Mouse (Mus musculus) liver, adult 2 months (tissue): ENCODE data around the gene Insig2.

ENCODE experiments used
- CTCF ChIP-seq: fragments of 200-500 bp; IDR thresholded peaks from 2 replicates; pipeline ENCODE4 v1.5.1; 2011; ENCODE audit warnings: low read depth, low read length, control low read depth
- POLR2A ChIP-seq: fragments of 200-500 bp; IDR thresholded peaks from 2 replicates; pipeline ENCODE4 v1.6.1; 2011; ENCODE audit warnings: low read length, control low read depth; ENCODE audit not compliant: insufficient read depth; ENCODE audit errors: extremely low read depth

DNA sequence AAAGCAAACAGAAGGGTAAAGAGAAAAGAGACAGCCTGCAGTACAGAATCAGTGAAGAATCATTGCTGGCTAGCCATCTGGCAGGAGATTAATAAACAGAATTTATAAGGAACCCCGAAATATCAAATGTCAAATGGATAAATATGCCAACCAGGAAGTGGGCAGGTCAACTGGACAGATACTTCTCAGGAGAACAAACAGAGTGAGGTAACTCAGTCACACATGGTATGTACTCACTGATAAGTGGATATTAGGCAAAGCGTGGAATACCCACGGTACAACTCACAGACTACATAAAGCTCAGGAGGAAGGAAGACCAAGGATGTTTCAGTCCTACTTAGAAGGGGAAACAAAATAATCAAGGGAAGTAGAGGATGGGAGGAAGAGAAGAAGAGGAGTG lies 18.6 kb upstream of the Insig2 start:
- TF ChIP-seq POLR2A (no peak), CTCF (no peak)
